Mouse (Mus musculus) midbrain, embryonic 13.5 days (tissue): ENCODE data around the gene Spcs2. TPM values are rescaled to one million over a fixed set of nuclear protein-coding genes. Genes with fewer than 3 reads are reported as not detected.

Experiments
- ATAC-seq: fragments of 200-750 bp; cut with Nextera tagmentation; 2 replicates; pipeline ENCODE4 v1.8.0; 2017; ENCODE audit warnings: mild to moderate bottlenecking, moderate TSS enrichment, moderate library complexity
- H3K27ac ChIP-seq: fragments of 300-500 bp; sonication (generic); 2 replicates; pipeline ENCODE4 v1.5.1; 2015; ENCODE audit warnings: inconsistent platforms, mild to moderate bottlenecking, moderate library complexity
- H3K27me3 ChIP-seq: fragments of 300-500 bp; sonication (generic); 2 replicates; pipeline ENCODE4 v1.6.1; 2015; ENCODE audit warnings: mild to moderate bottlenecking, inconsistent platforms
- H3K36me3 ChIP-seq: fragments of 300-500 bp; sonication (generic); 2 replicates; pipeline ENCODE4 v1.6.1; 2015; ENCODE audit warnings: mild to moderate bottlenecking, inconsistent platforms
- H3K4me1 ChIP-seq: fragments of 300-500 bp; sonication (generic); replicated peaks from 2 replicates; pipeline ENCODE4 v1.6.1; 2015; ENCODE audit warnings: inconsistent platforms
- H3K4me2 ChIP-seq: fragments of 300-500 bp; sonication (generic); replicated peaks from 2 replicates; pipeline ENCODE4 v1.6.1; 2015; ENCODE audit warnings: moderate library complexity, mild to moderate bottlenecking, inconsistent platforms
- H3K4me3 ChIP-seq: fragments of 300-500 bp; sonication (generic); replicated peaks from 2 replicates; pipeline ENCODE4 v1.5.1; 2015; ENCODE audit warnings: mild to moderate bottlenecking, inconsistent platforms
- H3K9ac ChIP-seq: fragments of 300-500 bp; sonication (generic); replicated peaks from 2 replicates; pipeline ENCODE4 v1.6.1; 2015; ENCODE audit warnings: mild to moderate bottlenecking, inconsistent platforms
- H3K9me3 ChIP-seq: fragments of 300-500 bp; sonication (generic); 2 replicates; pipeline ENCODE4 v1.6.1; 2016; ENCODE audit warnings: mild to moderate bottlenecking, inconsistent platforms
- WGBS: fragments of 180-500 bp; shearing (Covaris S2); methylation state at CpG from one replicate; pipeline ENCODE4 v1.1.7; 2015; 5-methylcytosine and 5-hydroxymethylcytosine counted together
- polyA plus RNA-seq: library from polyadenylated mRNA; unstranded; fragments of >200 nt; fragmentation: Nextera tagmentation; extraction: Ambion mirVana; gene quantifications from 2 replicates; pipeline ENCODE4 v1.2.1, GENCODE M21; 2015

Gene Spcs2
- polyA plus RNA-seq, result 326 and 337 TPM in 2 replicates

- no peak for ATAC-seq
- peaks cover 14% of the 10 kb centered on the region for H3K4me1 ChIP-seq
- H3K27me3 ChIP-seq, result no peaks in the 10 kb centered on the region
- H3K9me3 ChIP-seq, result no peaks in the 10 kb centered on the region
- H3K4me3 ChIP-seq, result no peak within 1 kb of the TSS
- H3K27ac ChIP-seq, result no peak within 1 kb of the TSS
- H3K4me2 ChIP-seq, result no peak within 1 kb of the TSS
- H3K9ac ChIP-seq, result no peak within 1 kb of the TSS
- no peaks in the 10 kb centered on the region for H3K36me3 ChIP-seq
- 59% methylated on average over 7 of the region's 7 CpGs for WGBS
Measured at GRCm38 (mm10) chr7:99863362-99863761, at the start of gene Spcs2. Spcs2 (minus strand) TSS chr7:99863462.

DNA sequence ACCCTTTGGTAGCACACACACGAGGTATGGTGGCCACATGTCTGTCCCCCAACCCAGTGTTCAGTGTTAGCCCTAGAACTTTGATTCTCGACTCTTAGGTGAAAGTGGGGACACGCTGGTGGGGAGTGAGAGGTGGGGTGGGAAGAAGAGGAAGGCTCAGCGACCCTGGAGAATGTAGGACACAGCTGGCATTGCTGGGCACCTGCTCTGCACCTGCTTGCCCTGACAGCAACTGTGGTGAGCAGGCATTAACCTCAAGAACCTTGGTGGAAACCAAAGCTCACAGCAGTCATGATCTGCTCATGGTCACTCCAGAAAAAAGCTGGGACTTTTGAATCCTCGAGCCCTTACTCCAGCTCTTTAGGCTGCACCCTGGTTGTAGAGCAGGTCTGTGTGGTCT lies 47.8 kb upstream of the Spcs2 start:
- Histone ChIP-seq H3K4me3 (no peak overlapping the region), H3K36me3 (no peaks in the 10 kb centered on the region), H3K27ac (no peak overlapping the region), H3K4me2 (no peak overlapping the region), H3K27me3 (no peaks in the 10 kb centered on the region), H3K9me3 (0 out of 2 replicates have a peak, but pooled peaks cover 3% of the 10 kb centered on the region), H3K4me1 (no peaks in the 10 kb centered on the region), H3K9ac (no peak overlapping the region)
- WGBS, result 81% methylated on average over 5 of the region's 5 CpGs
- ATAC-seq, result no peak

- Histone ChIP-seq H3K9me3 (0 out of 2 replicates have a peak, but pooled peaks cover 3% of the 10 kb centered on the region), H3K4me3 (no peak overlapping the region), H3K27ac (no peak overlapping the region), H3K27me3 (no peaks in the 10 kb centered on the region), H3K4me1 (no peaks in the 10 kb centered on the region), H3K9ac (no peak overlapping the region), H3K36me3 (no peaks in the 10 kb centered on the region), H3K4me2 (no peak overlapping the region)
- no peak for ATAC-seq
- 86% methylated on average over 3 of the region's 3 CpGs for WGBS
Measured at GRCm38 (mm10) chr7:99907463-99907862, 44.2 kb upstream of the Spcs2 start.

GRCm38 (mm10) chr7:99906346-99906745 lies 43.1 kb upstream of the Spcs2 start:
- Histone ChIP-seq H3K4me1 (0 out of 2 replicates have a peak, but pooled peaks cover 4% of the 10 kb centered on the region), H3K9me3 (0 out of 2 replicates have a peak, but pooled peaks cover 3% of the 10 kb centered on the region), H3K4me3 (no peak overlapping the region), H3K9ac (no peak overlapping the region), H3K27me3 (no peaks in the 10 kb centered on the region), H3K27ac (no peak overlapping the region), H3K4me2 (no peak overlapping the region), H3K36me3 (no peaks in the 10 kb centered on the region)
- 82% methylated on average over 3 of the region's 3 CpGs for WGBS
- no peak for ATAC-seq

DNA sequence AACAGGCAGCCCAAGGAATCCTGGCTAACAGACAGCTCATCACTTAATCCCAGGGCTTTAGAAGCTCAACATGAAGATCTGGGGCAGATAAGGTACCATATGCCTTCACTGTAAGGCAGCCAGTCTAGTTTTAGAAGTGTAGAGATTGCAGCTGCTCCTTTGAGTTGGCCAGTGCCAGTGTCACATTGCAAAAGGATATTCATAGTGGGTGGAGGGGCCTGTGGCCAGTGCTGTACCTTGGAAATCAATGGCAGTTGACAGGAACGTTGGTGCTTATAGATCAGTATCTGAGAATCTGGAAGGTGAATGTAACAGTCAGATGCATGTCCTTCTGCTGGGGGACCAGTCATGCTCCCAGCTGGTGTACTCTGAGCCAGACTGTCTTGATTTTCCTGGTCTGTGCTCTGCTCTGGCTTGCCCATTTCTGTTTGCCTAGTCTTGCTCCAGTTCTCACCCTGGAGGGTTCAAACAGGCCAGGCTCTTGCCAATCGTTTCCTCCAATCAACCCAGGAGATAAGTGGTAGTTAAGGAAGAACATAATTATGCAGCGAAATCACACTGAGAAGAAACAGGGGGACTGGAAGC lies 41.3 kb upstream of the Spcs2 start:
- WGBS, result 72% methylated on average over 3 of the region's 3 CpGs
- Histone ChIP-seq H3K9ac (no peak overlapping the region), H3K4me2 (no peak overlapping the region), H3K4me1 (0 out of 2 replicates have a peak, but pooled peaks cover 12% of the 10 kb centered on the region), H3K27ac (no peak overlapping the region), H3K4me3 (no peak overlapping the region), H3K36me3 (no peaks in the 10 kb centered on the region), H3K9me3 (no peaks in the 10 kb centered on the region), H3K27me3 (no peaks in the 10 kb centered on the region)
- ATAC-seq, result no peak

DNA sequence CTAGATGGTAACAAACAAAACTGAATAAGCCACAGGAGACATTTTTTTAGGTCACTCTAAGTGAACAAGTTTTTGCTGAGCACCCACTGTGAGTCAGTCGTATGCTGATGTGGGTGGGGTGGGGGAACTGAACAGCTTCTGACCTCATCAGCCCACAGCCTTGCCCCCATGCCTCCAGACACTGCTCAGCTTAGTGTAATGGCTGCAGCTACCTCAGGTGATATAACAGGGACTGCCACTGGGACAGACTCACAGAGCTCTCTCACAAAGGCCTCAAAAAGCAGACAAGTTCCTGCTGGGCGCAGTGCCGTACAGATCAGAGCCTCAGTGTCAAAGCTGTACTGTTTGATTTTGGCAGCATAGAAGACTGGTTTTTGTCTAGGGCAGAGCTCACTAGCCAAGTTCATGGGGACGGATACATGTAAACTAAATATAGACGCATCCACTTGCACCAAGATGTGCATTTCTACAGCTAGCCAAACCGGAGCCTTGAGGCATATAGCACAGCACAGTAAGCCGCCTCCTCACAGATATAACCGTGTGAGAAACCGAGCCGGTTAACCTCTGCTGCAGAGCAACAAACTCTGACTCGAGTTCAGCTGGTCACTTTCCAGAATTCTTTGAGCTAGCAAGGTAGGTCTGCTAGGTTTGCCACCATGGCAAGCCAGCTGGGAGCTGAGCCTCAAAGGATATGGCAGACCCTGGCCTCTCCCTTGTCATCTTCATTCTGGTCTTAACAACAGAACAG lies 39.8 kb upstream of the Spcs2 start:
- Histone ChIP-seq H3K9ac (no peak overlapping the region), H3K4me3 (no peak overlapping the region), H3K36me3 (no peaks in the 10 kb centered on the region), H3K27me3 (no peaks in the 10 kb centered on the region), H3K27ac (no peak overlapping the region), H3K4me1 (0 out of 2 replicates have a peak, but pooled peaks cover 12% of the 10 kb centered on the region), H3K9me3 (no peaks in the 10 kb centered on the region), H3K4me2 (no peak overlapping the region)
- WGBS, result 80% methylated on average over 11 of the region's 11 CpGs
- ATAC-seq, result 0 out of 2 replicates have a peak, but pooled peaks have one; percentile 34

- WGBS, result 77% methylated on average over 4 of the region's 4 CpGs
- no peak for ATAC-seq
- H3K4me1 ChIP-seq, result 0 out of 2 replicates have a peak, but pooled peaks cover 12% of the 10 kb centered on the region
Measured at GRCm38 (mm10) chr7:99902208-99902607, 38.9 kb upstream of the Spcs2 start.

DNA sequence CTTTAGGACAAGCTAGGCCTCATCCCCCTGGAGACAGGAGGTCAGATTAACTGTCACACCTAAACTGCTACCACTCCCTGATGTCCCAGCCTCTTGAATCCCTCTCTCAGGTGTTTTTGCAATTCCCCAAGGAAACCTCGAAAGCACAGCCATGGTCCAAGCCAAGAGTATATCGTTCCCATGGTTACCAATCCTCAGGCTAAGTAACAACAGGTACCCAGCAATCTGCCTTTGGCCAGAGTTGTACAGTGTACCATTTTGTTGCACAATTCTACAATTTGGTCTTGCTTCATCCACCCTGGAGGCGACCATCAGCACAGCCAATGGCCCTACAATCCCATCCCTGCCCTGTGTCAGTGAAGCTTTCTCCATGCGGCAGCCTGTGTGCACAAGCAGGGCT lies 33.6 kb upstream of the Spcs2 start:
- H3K4me2 ChIP-seq, result no peak overlapping the region
- no peak for ATAC-seq
- no peaks in the 10 kb centered on the region for H3K27me3 ChIP-seq
- H3K9me3 ChIP-seq, result no peaks in the 10 kb centered on the region
- H3K4me3 ChIP-seq, result no peak overlapping the region
- no peak overlapping the region for H3K9ac ChIP-seq
- H3K36me3 ChIP-seq, result no peaks in the 10 kb centered on the region
- WGBS, result 85% methylated on average over 4 of the region's 4 CpGs
- H3K4me1 ChIP-seq, result peaks cover 38% of the 10 kb centered on the region
- no peak overlapping the region for H3K27ac ChIP-seq

More at GRCm38 (mm10) chr7:99902208-99902607, 38.9 kb upstream of the Spcs2 start:
- no peaks in the 10 kb centered on the region for H3K27me3 ChIP-seq
- no peak overlapping the region for H3K9ac ChIP-seq
- H3K36me3 ChIP-seq, result no peaks in the 10 kb centered on the region
- no peak overlapping the region for H3K27ac ChIP-seq
- no peak overlapping the region for H3K4me2 ChIP-seq
- H3K9me3 ChIP-seq, result no peaks in the 10 kb centered on the region
- no peak overlapping the region for H3K4me3 ChIP-seq

DNA sequence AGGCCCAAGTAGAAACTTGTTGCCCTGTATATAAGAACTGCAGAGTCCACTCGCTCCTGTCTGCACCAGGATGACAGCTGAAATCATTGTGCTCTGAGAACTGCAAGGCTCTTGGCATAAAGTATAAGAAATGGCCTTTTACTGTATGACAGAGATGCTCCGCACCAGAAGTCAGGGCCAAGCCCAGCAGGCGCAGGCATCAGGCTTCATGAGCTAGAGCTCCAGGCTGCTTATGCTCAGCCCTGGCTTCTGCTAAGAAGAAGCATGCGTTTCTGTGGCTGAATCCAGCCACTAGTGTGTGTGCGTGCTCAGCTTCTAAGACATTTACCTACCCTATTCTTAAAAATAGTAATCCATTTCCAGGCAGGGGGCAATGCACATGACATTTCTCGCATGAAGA lies 31.2 kb upstream of the Spcs2 start:
- ATAC-seq, result no peak
- H3K9me3 ChIP-seq, result no peaks in the 10 kb centered on the region
- 83% methylated on average over 6 of the region's 6 CpGs for WGBS
- peaks cover 28% of the 10 kb centered on the region for H3K4me1 ChIP-seq
- H3K9ac ChIP-seq, result no peak overlapping the region
- no peak overlapping the region for H3K4me2 ChIP-seq
- no peak overlapping the region for H3K27ac ChIP-seq
- no peak overlapping the region for H3K4me3 ChIP-seq
- H3K27me3 ChIP-seq, result no peaks in the 10 kb centered on the region
- no peaks in the 10 kb centered on the region for H3K36me3 ChIP-seq

GRCm38 (mm10) chr7:99893967-99894366 lies 30.7 kb upstream of the Spcs2 start:
- H3K27me3 ChIP-seq, result no peaks in the 10 kb centered on the region
- no peak overlapping the region for H3K4me2 ChIP-seq
- no peak overlapping the region; the same call in 1 of the 2 replicates for H3K27ac ChIP-seq
- no peaks in the 10 kb centered on the region for H3K36me3 ChIP-seq
- H3K9ac ChIP-seq, result no peak overlapping the region
- no peaks in the 10 kb centered on the region for H3K9me3 ChIP-seq
- peaks cover 32% of the 10 kb centered on the region for H3K4me1 ChIP-seq
- H3K4me3 ChIP-seq, result no peak overlapping the region
- WGBS, result 76% methylated on average over 3 of the region's 3 CpGs
- ATAC-seq, result no peak

GRCm38 (mm10) chr7:99892351-99892750 lies 29.1 kb upstream of the Spcs2 start:
- Histone ChIP-seq H3K4me2 (no peak overlapping the region), H3K4me3 (no peak overlapping the region), H3K36me3 (no peaks in the 10 kb centered on the region), H3K27ac (no peak overlapping the region), H3K9me3 (no peaks in the 10 kb centered on the region), H3K27me3 (no peaks in the 10 kb centered on the region), H3K9ac (no peak overlapping the region), H3K4me1 (peaks cover 32% of the 10 kb centered on the region)
- no peak for ATAC-seq
- WGBS, result 89% methylated on average over 2 of the region's 2 CpGs

GRCm38 (mm10) chr7:99891471-99891870 lies 28.2 kb upstream of the Spcs2 start:
- no peak overlapping the region for H3K4me2 ChIP-seq
- ATAC-seq, result no peak
- 85% methylated on average over 3 of the region's 3 CpGs for WGBS

More at GRCm38 (mm10) chr7:99891471-99891870, 28.2 kb upstream of the Spcs2 start:
- H3K4me3 ChIP-seq, result no peak overlapping the region
- peaks cover 32% of the 10 kb centered on the region for H3K4me1 ChIP-seq
- no peak overlapping the region for H3K9ac ChIP-seq
- H3K27me3 ChIP-seq, result no peaks in the 10 kb centered on the region
- H3K27ac ChIP-seq, result no peak overlapping the region
- H3K36me3 ChIP-seq, result no peaks in the 10 kb centered on the region
- H3K9me3 ChIP-seq, result no peaks in the 10 kb centered on the region
